Mouse (Mus musculus) limb, embryonic 10.5 days (tissue): ENCODE measurements around the gene Vsig2. TPM values are rescaled to one million over a fixed set of nuclear protein-coding genes. Genes with fewer than 3 reads are reported as not detected.

Experiments
- DNase-seq: peaks from one replicate; pipeline ENCODE4 v3.0.0-alpha.2; 2017; ENCODE audit warnings: low spot score
- H3K27ac ChIP-seq: fragments of 300-500 bp; sonication (generic); 2 replicates; pipeline ENCODE4 v1.5.1; 2016; ENCODE audit warnings: mild to moderate bottlenecking
- H3K27me3 ChIP-seq: fragments of 300-500 bp; sonication (generic); 2 replicates; pipeline ENCODE4 v1.6.1; 2016; ENCODE audit warnings: low read depth, mild to moderate bottlenecking; ENCODE audit not compliant: poor library complexity, severe bottlenecking
- H3K36me3 ChIP-seq: fragments of 300-500 bp; sonication (generic); 2 replicates; pipeline ENCODE4 v1.6.1; 2016; ENCODE audit warnings: mild to moderate bottlenecking, moderate library complexity
- H3K4me1 ChIP-seq: fragments of 300-500 bp; sonication (generic); 2 replicates; pipeline ENCODE4 v1.6.1; 2016
- H3K4me3 ChIP-seq: fragments of 300-500 bp; sonication (generic); 2 replicates; pipeline ENCODE4 v1.5.1; 2016; ENCODE audit warnings: mild to moderate bottlenecking, moderate library complexity
- H3K9me3 ChIP-seq: fragments of 300-500 bp; sonication (generic); replicated peaks from 2 replicates; pipeline ENCODE4 v1.6.1; 2016; ENCODE audit warnings: mild to moderate bottlenecking
- WGBS: fragments of 180-500 bp; shearing (Covaris S2); methylation state at CpG from one replicate; pipeline ENCODE4 v1.1.7; 2016; 5-methylcytosine and 5-hydroxymethylcytosine counted together
- polyA plus RNA-seq: library from polyadenylated mRNA; unstranded; fragments of >200 nt; fragmentation: Nextera tagmentation; extraction: Ambion mirVana; gene quantifications from 2 replicates; pipeline ENCODE4 v1.2.1, GENCODE M21; 2016

Gene Vsig2
- polyA plus RNA-seq: 0.55 and 0.74 TPM in 2 replicates

- DNase-seq: no peak
- H3K4me1 ChIP-seq: peaks cover 25% of the 10 kb centered on the region
- no peaks in the 10 kb centered on the region for H3K36me3 ChIP-seq
- WGBS: 45% methylated on average over 23 of the region's 23 CpGs
- peak within 1 kb of the TSS; percentile 38 for H3K27ac ChIP-seq
- H3K27me3 ChIP-seq: peaks cover 55% of the 10 kb centered on the region
- no peaks in the 10 kb centered on the region for H3K9me3 ChIP-seq
- no peak within 1 kb of the TSS for H3K4me3 ChIP-seq
Observed at GRCm38 (mm10) chr9:37539170-37540025, at the start of gene Vsig2. Gene Vsig2, plus strand, starts transcription at chr9:37539255.

- peaks cover 26% of the 10 kb centered on the region for H3K36me3 ChIP-seq
- 0% methylated on average over 75 of the region's 75 CpGs for WGBS
- DNase-seq: peak; percentile 81
- peak overlapping the region; percentile 99 for H3K27ac ChIP-seq
- H3K9me3 ChIP-seq: no peaks in the 10 kb centered on the region
- peaks cover 18% of the 10 kb centered on the region for H3K4me1 ChIP-seq
- H3K4me3 ChIP-seq: peak overlapping the region; percentile 99
- no peaks in the 10 kb centered on the region for H3K27me3 ChIP-seq
Observed at GRCm38 (mm10) chr9:37489446-37490120, 49.5 kb upstream of the Vsig2 start.

- WGBS: 63% methylated on average over 3 of the region's 3 CpGs
- H3K4me1 ChIP-seq: peaks cover 3% of the 10 kb centered on the region
- no peaks in the 10 kb centered on the region for H3K27me3 ChIP-seq
- no peak overlapping the region for H3K4me3 ChIP-seq
- no peak overlapping the region for H3K27ac ChIP-seq
- no peak for DNase-seq
- H3K9me3 ChIP-seq: no peaks in the 10 kb centered on the region
- peaks cover 43% of the 10 kb centered on the region for H3K36me3 ChIP-seq
Observed at GRCm38 (mm10) chr9:37495761-37496160, 43.3 kb upstream of the Vsig2 start.

GRCm38 (mm10) chr9:37496325-37496724, 42.7 kb upstream of the Vsig2 start:
- DNase-seq: no peak
- Histone ChIP-seq H3K36me3 (peaks cover 43% of the 10 kb centered on the region), H3K9me3 (no peaks in the 10 kb centered on the region), H3K4me3 (no peak overlapping the region), H3K4me1 (no peaks in the 10 kb centered on the region), H3K27me3 (no peaks in the 10 kb centered on the region), H3K27ac (no peak overlapping the region)

- 84% methylated on average over 3 of the region's 3 CpGs for WGBS
- DNase-seq: no peak
- H3K4me1 ChIP-seq: no peaks in the 10 kb centered on the region
Observed at GRCm38 (mm10) chr9:37500201-37500600, 38.9 kb upstream of the Vsig2 start.

GRCm38 (mm10) chr9:37501170-37501569, 37.9 kb upstream of the Vsig2 start:
- Histone ChIP-seq H3K36me3 (peaks cover 19% of the 10 kb centered on the region), H3K27me3 (no peaks in the 10 kb centered on the region), H3K4me3 (no peak overlapping the region), H3K4me1 (no peaks in the 10 kb centered on the region), H3K27ac (no peak overlapping the region), H3K9me3 (no peaks in the 10 kb centered on the region)
- DNase-seq: no peak
- 89% methylated on average over 1 of the region's 1 CpGs for WGBS

More at GRCm38 (mm10) chr9:37500201-37500600, 38.9 kb upstream of the Vsig2 start:
- H3K36me3 ChIP-seq: peaks cover 25% of the 10 kb centered on the region
- no peaks in the 10 kb centered on the region for H3K27me3 ChIP-seq
- H3K4me3 ChIP-seq: no peak overlapping the region
- no peaks in the 10 kb centered on the region for H3K9me3 ChIP-seq
- no peak overlapping the region for H3K27ac ChIP-seq

GRCm38 (mm10) chr9:37504348-37504747, 34.7 kb upstream of the Vsig2 start:
- no peaks in the 10 kb centered on the region for H3K27me3 ChIP-seq
- DNase-seq: no peak
- peaks cover 25% of the 10 kb centered on the region for H3K36me3 ChIP-seq
- H3K4me3 ChIP-seq: no peak overlapping the region
- no peak overlapping the region for H3K27ac ChIP-seq
- H3K9me3 ChIP-seq: no peaks in the 10 kb centered on the region
- H3K4me1 ChIP-seq: no peaks in the 10 kb centered on the region

- peaks cover 15% of the 10 kb centered on the region for H3K36me3 ChIP-seq
- no peaks in the 10 kb centered on the region for H3K27me3 ChIP-seq
- H3K27ac ChIP-seq: no peak overlapping the region
- H3K4me1 ChIP-seq: no peaks in the 10 kb centered on the region
- WGBS: 98% methylated on average over 1 of the region's 1 CpGs
- H3K4me3 ChIP-seq: no peak overlapping the region
- no peak for DNase-seq
- H3K9me3 ChIP-seq: no peaks in the 10 kb centered on the region
Observed at GRCm38 (mm10) chr9:37506023-37506422, 33.0 kb upstream of the Vsig2 start.

GRCm38 (mm10) chr9:37512097-37512496, 27.0 kb upstream of the Vsig2 start:
- Histone ChIP-seq H3K27ac (no peak overlapping the region), H3K27me3 (no peaks in the 10 kb centered on the region), H3K4me3 (no peak overlapping the region), H3K36me3 (peaks cover 6% of the 10 kb centered on the region; the same call in 1 of the 2 replicates), H3K4me1 (no peaks in the 10 kb centered on the region), H3K9me3 (no peaks in the 10 kb centered on the region)
- no peak for DNase-seq
- 90% methylated on average over 2 of the region's 2 CpGs for WGBS

- no peaks in the 10 kb centered on the region for H3K4me1 ChIP-seq
- H3K36me3 ChIP-seq: peaks cover 12% of the 10 kb centered on the region
- H3K4me3 ChIP-seq: no peak overlapping the region
- no peak for DNase-seq
- H3K27me3 ChIP-seq: no peaks in the 10 kb centered on the region
- WGBS: 91% methylated on average over 3 of the region's 3 CpGs
- no peak overlapping the region for H3K27ac ChIP-seq
- no peaks in the 10 kb centered on the region for H3K9me3 ChIP-seq
Observed at GRCm38 (mm10) chr9:37514456-37514855, 24.6 kb upstream of the Vsig2 start.

GRCm38 (mm10) chr9:37517467-37517866, 21.6 kb upstream of the Vsig2 start:
- Histone ChIP-seq H3K4me3 (no peak overlapping the region), H3K4me1 (no peaks in the 10 kb centered on the region), H3K36me3 (peaks cover 40% of the 10 kb centered on the region), H3K27me3 (no peaks in the 10 kb centered on the region), H3K9me3 (no peaks in the 10 kb centered on the region), H3K27ac (no peak overlapping the region)
- no peak for DNase-seq
- 83% methylated on average over 1 of the region's 1 CpGs for WGBS

- Histone ChIP-seq H3K36me3 (peaks cover 52% of the 10 kb centered on the region), H3K27ac (no peak overlapping the region), H3K27me3 (no peaks in the 10 kb centered on the region), H3K4me1 (no peaks in the 10 kb centered on the region), H3K4me3 (no peak overlapping the region), H3K9me3 (no peaks in the 10 kb centered on the region)
- DNase-seq: no peak
- WGBS: 91% methylated on average over 8 of the region's 8 CpGs
Observed at GRCm38 (mm10) chr9:37518991-37519390, 20.1 kb upstream of the Vsig2 start.

- H3K36me3 ChIP-seq: peaks cover 61% of the 10 kb centered on the region
- H3K4me3 ChIP-seq: no peak overlapping the region
- 94% methylated on average over 2 of the region's 2 CpGs for WGBS
- no peak for DNase-seq
- H3K4me1 ChIP-seq: no peaks in the 10 kb centered on the region
- no peaks in the 10 kb centered on the region for H3K27me3 ChIP-seq
- no peak overlapping the region for H3K27ac ChIP-seq
- H3K9me3 ChIP-seq: no peaks in the 10 kb centered on the region
Observed at GRCm38 (mm10) chr9:37519995-37520394, 19.1 kb upstream of the Vsig2 start.
